Mouse (Mus musculus): ENCODE data around the gene Rusc1.
A peak's percentile ranks its signal among the peaks of the same experiment; 100 is the strongest.
"Not testable (repeated sequence)": the region's sequence is repeated elsewhere in the genome, so short reads cannot be mapped to it uniquely, and the experiment has no call there.

The Rusc1 gene

DNA sequence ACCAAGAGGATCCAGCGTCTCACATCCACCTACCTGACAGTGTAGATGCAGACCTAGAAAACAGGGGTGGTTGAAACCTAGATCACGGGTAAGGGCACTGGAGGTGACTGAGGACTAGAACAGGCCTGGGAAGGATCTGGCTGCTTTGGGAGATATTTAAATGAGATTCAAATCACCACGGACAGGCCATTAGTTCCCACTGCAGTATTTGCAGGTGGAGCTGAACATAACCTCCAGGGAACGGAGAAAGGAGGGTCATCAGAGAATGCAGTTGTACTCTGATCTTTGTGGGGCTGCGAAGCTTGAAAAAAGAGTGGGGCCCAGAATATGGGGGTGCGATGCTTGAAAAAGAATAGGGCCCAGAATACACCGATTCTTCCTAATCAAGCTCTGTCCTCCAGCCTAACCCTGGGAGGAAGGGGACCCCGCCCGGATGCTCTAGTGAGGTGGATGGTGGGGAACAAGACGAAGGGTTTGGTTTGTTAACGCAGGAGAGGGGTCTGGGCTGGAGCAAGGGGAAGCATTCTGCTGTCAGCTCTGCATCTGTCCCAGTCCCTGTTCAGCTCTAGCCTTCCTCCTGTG, 511 bp downstream of the Rusc1 start:
- no peak for DNase-seq (ENCODE audit: low spot score in 2 of 2)

DNA sequence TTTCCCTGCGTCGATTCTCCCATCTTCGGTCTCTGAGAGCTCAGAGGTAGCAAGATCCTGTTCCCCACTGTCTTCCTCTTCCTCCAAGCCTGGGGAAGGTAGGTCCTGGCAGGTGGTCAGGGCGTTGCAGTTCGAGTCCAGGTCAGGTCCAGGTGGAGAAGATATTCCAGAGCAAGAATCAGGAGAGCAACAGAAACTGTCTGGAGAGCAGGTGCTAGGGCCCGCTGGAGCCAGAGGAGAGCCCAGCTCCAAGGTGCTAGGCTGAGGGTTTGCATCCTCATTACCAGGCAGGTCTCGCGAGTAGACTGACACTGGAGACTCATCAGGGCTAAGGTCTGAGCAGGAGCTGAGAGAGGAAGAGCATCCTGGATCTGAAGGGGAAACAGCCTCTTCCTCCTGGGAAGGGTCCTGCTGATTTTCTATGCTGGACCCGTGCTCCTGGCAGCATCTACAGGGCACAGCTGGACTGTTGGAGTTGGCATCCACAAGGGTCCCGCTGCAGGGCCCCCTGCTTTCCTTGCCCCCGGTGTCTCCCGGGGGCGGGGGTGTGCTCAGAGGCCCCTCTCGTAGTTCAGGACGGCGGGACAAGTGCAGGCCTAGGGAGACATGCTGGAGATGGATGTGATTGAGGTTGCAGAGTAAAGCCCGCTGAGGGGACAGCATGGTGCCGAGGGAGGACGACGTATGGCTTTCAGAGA, 1.2 kb downstream of the Rusc1 start:
- DNase-seq (ENCODE audit: low spot score in 2 of 2): peak in 1 of 2 experiments; percentile 34

DNA sequence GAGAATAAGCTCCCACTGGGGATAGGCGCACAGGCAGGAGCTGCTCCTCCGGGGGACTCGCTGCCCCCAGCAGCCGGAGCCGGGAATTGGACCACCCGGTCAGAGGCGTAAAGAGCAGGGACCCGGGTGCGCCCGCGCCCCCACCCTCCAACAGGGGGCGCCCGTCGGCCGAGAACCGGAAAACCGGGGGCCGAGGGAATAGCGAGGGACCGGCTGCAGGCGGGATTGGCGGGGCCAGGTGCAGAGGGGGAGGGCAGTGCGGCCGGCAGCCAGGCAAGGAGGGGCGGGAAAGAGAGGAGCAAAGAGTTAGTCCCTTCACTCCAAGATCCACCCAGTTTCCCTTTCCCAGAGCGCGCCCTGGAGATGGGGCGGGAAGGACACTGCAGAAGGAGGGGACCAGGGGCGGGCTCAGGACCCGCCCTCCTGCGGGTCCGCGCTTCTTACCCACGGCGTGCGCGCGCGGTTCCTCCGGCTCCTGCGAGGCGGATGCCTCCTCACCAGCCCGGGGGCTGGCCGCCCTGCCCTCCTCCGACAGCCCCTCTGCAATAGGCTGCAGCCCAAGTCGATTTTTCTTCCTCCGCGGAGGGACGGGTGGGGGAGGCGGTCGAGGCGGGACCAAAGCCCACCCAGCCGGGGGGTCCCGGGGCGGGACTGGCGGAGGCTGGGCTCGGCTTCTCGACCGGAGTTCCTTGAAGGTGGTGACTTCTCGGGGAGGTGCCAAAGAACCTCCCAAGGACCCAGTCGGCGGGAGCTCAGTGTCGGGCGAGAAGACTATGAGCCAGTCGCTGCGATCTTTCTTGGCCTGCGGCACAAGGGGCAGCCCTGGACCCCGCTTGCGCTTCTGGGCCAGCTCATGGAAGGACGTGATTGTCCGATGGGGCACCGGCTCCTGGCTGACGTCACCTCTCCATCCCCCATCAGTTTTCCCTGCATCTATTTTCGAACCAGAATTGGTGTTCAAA, 2.1 kb downstream of the Rusc1 start:
- DNase-seq (ENCODE audit: low spot score in 2 of 2): peak; percentile 81 to 82

DNA sequence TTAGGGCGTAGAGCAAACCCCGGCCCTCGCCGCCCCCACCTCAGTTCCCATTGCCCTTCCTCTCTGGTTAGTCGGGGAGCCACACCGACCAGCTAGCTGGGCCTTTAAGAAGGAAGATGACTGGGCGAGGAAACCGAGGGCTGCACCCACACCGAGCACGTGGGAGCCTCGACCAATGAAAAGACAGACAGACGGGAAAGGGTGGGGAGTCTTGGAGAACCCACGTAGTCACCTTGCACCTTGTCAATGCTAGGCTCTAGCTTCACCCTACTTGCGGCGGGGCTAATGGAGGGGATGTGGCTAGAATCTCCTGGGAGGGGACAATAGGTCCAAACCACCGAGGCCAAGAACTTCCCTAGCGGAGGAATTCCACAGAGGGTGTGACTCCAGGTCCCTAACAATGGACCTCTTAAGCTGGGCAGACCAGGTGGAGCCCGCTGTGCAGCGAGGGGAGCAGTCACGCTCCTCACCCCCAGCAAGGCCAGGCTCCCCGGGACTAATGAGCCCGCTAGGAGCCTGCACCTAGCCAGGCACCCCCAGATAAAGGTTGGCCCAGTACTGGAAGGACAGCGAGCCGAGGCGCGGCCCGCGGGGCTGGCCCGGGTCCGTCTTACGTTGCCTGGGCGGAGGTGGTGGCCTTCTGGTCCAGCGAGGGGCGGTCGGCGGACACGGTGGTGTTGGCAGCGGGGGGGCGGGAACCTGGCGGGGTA, 3.1 kb downstream of the Rusc1 start:
- DNase-seq (ENCODE audit: low spot score in 2 of 2): peak; percentile 90 to 92

DNA sequence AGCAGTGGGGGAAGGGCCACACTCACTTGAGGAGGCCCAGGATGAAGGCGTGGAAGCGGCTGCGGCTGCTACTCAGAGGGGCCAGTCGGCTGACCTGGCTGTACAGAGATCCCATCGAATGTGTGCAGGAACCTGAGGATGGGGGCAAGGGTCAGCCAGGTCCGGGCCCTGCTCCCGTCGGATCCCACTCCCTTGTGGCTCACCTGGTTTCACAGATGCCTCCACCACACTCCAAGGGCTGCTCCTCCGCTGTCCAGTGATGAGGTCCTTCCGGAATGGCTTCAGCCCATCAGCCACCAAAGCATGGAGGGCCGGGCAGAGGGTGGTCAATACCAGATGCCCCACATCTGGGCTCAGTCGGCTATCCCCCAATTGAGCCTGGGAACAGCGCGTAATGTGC, 4.1 kb downstream of the Rusc1 start:
- no peak for DNase-seq (ENCODE audit: low spot score in 2 of 2)

DNA sequence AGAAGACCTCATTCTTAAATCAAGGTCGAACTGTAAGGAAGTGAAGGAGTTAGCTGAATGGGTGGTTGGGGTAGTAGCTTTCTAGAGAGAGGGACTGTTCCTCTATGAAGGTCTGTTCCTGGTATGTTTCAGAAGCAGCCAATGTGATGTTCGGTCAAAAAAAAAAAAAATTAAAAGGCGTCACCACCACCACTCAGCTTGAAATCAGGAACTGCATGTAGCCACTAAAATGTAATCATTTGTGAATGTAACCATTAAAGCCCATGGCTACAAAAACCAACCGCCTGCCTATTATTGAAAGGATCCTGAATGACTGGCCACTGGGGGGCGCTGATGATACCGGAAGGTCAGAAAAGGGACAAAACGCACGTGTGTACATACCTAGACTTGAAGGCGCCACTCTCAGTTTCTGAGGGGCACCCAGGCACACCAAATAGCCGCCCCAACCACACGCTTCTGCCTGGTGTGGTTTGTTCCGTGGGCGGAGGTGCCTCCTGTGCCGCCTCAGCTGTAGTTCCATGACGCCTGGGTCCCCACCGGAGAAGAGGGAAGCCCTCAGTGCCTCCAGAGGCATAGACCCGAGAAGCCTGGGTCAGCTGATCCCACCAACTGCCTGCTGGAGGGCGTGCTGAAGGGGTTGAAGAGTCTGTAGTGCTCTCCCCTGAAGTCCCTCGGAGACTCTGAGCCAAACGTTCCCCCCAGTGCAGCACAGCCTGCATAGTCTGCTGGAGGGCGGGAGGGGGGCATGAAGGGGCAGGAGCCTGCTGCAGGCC, 5.6 kb downstream of the Rusc1 start:
- DNase-seq (ENCODE audit: low spot score in 2 of 2): peak; percentile 82 to 83

DNA sequence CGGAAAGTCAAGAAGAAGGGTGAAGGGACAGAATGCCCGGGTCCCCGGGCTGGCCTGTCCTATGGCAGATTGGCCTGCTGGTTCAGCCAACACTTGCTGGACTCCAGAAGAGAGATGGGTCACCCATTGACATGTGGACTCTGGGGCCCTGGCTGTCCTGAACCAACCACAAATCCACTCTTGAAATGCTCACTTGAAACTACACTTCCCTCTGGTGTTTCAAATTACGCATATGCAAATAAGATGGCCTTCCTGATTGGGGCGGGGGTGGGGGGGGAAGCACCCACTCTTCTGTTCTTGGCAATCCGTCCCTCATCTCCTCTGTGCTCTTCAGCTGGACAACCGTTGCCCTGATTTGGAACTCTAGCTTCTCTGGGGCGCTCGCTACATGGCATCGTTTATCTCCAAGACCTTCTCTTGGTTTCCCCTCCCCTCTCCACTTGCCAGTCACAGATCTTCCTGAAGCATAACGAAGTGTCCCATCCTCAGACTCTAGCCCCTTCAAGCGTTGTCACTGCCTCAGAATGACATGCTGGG, 8.4 kb downstream of the Rusc1 start:
- no peak for DNase-seq (ENCODE audit: low spot score in 2 of 2)

DNA sequence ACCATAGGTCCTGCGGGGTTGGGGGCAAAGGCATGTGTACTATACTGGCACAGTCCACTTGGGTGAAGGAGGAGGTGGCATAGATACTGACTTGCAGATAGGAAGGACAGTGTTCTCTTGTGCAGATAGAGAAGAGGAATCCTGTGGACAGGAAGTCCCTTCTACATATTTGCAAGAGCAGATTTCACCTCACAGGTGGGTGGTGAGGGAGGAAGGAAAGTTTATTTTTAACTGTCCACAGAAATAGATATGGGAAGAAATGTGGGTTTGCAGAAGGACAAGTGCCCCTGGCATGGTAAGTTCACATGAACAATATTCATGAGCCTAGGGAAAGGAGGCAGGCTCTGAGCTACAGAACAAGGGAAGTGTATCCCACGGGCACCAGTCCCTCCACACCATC, 9.0 kb downstream of the Rusc1 start:
- no peak for DNase-seq (ENCODE audit: low spot score in 2 of 2)

DNA sequence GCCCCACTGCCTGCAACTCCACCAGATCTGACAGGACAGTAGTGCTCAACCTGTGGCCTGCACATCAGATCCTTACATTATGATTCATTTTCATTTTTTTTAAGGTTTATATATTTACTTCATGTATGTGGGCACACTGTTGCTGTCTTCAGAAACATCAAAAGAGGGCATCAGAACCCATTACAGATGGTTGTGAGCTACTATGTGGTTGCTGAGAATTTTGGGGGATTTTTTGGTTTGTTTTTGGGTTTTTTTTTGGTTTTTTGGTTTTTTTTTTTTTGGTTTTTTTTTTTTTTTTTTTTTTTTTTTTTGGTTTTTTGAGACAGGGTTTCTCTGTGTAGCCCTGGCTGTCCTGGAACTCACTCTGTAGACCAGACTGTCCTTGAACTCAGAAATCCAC, 10.8 kb downstream of the Rusc1 start:
- DNase-seq (ENCODE audit: low spot score in 2 of 2): not testable (repeated sequence)

DNA sequence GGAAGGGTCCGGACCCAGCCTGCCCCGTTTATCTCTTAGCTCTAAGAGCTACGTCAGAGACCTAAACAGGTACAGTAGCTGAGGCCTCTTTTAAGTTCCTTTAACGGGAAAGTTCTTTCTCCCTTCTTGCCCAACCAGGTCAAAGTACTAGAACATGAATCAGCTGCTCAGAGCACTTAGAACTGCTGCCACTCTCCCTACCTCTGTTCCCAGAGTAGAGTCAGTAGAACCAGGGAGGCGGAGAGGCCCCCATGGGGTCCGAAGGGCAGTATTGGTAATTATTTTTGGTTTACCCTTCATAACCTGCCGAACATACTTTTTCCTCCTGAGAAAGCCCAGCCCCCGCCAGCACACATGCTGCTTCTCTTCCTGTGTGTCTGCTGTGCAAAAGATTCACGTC, 15.7 kb downstream of the Rusc1 start:
- DNase-seq (ENCODE audit: low spot score in 2 of 2): no peak

DNA sequence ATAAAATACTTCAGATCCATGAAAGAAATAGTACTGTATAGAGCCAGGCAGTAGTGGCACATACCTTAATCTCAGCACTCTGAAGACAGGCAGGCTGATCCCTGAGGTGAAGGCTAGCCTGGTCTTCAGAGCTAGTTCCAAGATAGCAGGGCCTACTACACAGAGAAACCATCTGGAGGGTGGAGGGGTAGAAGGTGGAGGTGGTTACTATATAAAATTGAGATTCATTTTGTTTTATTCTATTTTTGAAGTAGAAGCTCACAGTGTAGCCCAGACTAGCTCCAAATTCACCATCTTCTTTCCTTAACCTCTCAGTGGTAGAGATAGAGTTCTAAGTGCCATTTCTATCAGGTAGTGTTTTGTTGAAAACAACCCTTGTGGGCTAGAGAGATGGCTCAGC, 25.8 kb downstream of the Rusc1 start:
- no peak for DNase-seq (ENCODE audit: low spot score in 2 of 2)

DNA sequence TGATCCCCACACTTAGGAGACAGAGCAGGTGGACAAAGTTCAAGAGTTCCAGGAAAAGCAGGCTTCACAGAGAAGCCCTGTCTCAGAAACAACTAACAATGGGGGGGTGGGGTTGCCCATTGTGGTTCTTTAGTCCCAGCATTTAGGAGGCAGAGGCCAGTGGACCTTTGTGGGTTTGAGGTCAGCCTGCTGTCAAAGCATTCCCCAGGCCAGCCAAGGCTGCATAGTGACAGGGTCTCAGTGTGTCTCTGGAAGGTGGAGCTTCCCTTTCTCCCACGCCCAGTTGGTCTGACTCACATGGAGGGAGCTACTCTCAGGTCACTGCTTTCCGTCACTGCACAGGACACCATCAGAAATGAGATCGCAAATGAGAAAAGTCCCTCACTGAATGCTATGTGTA, 31.4 kb downstream of the Rusc1 start:
- DNase-seq (ENCODE audit: low spot score in 2 of 2): no peak

DNA sequence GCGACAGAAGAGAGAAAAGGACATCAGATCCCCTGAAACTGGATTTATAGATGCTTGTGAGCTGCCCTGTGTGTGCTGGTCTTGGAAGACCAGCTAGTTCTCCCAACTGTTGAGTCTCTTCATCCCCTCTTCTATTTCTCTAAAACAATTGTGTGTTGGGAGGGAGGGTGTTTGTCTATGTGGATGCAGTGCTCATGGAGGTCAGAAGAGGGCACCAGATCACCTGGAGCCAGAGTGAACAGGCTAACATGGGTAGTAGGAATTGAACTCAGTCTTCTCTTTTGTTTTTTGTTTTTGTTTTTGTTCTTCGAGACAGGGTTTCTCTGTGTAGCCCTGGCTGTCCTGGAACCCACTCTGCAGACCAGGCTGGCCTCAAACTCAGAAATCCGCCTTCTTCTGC, 34.3 kb downstream of the Rusc1 start:
- DNase-seq (ENCODE audit: low spot score in 2 of 2): peak; percentile 29 to 40

DNA sequence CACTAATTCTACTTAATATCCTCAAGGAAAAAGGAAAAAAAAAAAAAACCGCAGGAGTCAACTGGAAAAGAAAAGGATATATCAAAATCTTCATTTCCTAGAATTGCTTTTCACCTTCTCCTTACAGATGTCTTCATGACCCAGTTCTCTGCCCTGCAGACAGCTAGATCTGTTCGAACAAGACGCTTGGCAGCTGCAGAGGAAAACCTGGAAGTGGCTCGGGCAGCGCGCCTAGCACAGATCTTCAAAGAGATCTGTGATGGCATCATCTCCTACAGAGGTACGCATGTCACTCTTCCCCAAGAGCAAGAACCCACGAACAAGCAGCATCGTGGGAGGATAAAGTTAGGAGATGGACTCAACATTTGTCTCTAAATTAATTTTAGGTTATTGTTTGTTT, 34.8 kb downstream of the Rusc1 start:
- no peak for DNase-seq (ENCODE audit: low spot score in 2 of 2)

DNA sequence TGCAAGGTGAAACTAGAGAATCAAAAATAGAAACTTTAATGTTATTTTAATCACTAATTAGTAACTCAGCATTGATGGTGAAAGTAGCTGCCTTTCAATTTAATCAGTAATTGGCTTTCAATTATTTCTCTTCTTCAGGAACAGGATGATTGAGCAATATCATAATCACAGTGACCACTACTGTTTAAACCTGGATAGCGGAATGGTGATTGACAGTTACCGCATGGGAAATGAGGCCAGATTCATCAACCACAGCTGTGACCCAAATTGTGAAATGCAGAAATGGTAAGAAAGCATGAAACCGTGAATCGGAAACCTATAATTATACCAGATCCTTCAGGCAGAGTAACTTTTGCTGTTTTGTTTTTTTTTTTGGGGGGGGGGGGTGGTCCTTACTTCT, 49.8 kb downstream of the Rusc1 start:
- no peak for DNase-seq (ENCODE audit: low spot score in 2 of 2)

Data from right cerebral cortex, adult 2 months (tissue).